9 mouse cellular contexts compared by ENCODE assay signal in the genomic region with DNA sequence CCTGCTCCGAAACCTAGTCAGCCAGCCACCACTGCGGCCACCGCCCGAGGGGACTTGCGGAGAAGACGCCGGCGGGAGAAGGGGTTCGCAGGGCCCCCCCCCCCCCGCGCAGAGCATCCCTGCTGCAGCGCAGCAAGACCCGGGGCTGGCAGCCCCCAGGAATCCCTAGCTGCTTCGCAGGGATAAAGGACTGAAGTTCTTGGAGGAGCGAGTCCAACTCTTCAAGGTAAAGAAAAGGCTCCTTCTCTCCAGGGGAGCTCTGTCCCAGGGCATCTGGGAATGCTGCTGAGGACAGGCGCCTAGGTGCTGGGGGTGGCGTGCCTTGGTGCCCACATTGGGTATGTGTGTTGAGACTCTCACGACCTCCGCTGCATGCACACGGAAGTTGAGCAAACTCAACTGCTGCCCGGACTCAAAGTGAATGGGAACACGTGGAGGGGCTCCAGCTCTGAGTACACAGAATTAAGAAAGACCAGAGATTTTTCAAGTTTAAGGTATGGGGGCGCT. TPM values are rescaled to one million over a fixed set of nuclear protein-coding genes. Genes with fewer than 3 reads are reported as not detected.
DNase-seq lines count a peak whose midpoint lies in the region; ATAC-seq lines count a peak whose summit lies in the region.
"Had no signal": no experiment of that assay in that cellular context is flagged by ENCODE, and none has a peak within 500 bp of the region (broad histone marks: within the 10 kb centered on the region; RNA-seq: fewer than 3 reads in every experiment).

TSS of gene Acan (plus strand) at position 101 of the 507 bp plus-strand sequence.

- H3K4me3 ChIP-seq in lung, embryonic 16.5 days (ENCODE audit: low read length) = peak within 1 kb of the TSS; percentile 43
- peak within 1 kb of the TSS; percentile 53 for H3K4me3 ChIP-seq in embryonic facial prominence, embryonic 14.5 days (ENCODE audit: low read depth, low read length)
- peak within 1 kb of the TSS; percentile 44 for H3K4me3 ChIP-seq in intestine, embryonic 16.5 days (ENCODE audit: low read length)

- peaks cover 5% of the 10 kb centered on the region; the same call in 1 of the 2 replicates for H3K4me1 ChIP-seq in lung, embryonic 16.5 days (replicated peaks; ENCODE audit: control insufficient read depth, insufficient read depth, low read length)
- peaks cover 7% of the 10 kb centered on the region for H3K4me1 ChIP-seq in embryonic facial prominence, embryonic 14.5 days (ENCODE audit: control insufficient read depth, insufficient read depth, low read length)
- peaks cover 10% of the 10 kb centered on the region for H3K4me1 ChIP-seq in intestine, embryonic 16.5 days (ENCODE audit: control insufficient read depth, insufficient read depth, low read length)

- no peaks in the 10 kb centered on the region for H3K36me3 ChIP-seq in lung, embryonic 16.5 days (ENCODE audit: control insufficient read depth, insufficient read depth, low read length)
- no peaks in the 10 kb centered on the region for H3K36me3 ChIP-seq in embryonic facial prominence, embryonic 14.5 days (ENCODE audit: control insufficient read depth, insufficient read depth, low read length)
- no peaks in the 10 kb centered on the region for H3K36me3 ChIP-seq in intestine, embryonic 16.5 days (ENCODE audit: control insufficient read depth, insufficient read depth, low read length)

- no peaks in the 10 kb centered on the region for H3K9me3 ChIP-seq in lung, embryonic 16.5 days (ENCODE audit: control insufficient read depth, low read length)
- H3K9me3 ChIP-seq in embryonic facial prominence, embryonic 14.5 days (ENCODE audit: control insufficient read depth, low read length) = no peaks in the 10 kb centered on the region
- no peaks in the 10 kb centered on the region for H3K9me3 ChIP-seq in intestine, embryonic 16.5 days (ENCODE audit: control insufficient read depth, low read length)

- peaks cover 62% of the 10 kb centered on the region for H3K27me3 ChIP-seq in lung, embryonic 16.5 days (ENCODE audit: control insufficient read depth, insufficient read depth, low read depth, low read length)
- peaks cover 62% of the 10 kb centered on the region for H3K27me3 ChIP-seq in embryonic facial prominence, embryonic 14.5 days (replicated peaks; ENCODE audit: control insufficient read depth, insufficient read depth, low read length)
- peaks cover 46% of the 10 kb centered on the region for H3K27me3 ChIP-seq in intestine, embryonic 16.5 days (replicated peaks; ENCODE audit: control insufficient read depth, insufficient read depth, low read length)

- no peak for DNase-seq in lung, adult 18-20 months
- no peak for DNase-seq in embryonic facial prominence, embryonic 14.5 days (ENCODE audit: low spot score)
- peak; percentile 12 for DNase-seq in retina, embryonic 14.5 days (ENCODE audit: low spot score)
- DNase-seq in layer of hippocampus, postnatal 25 days (ENCODE audit: extremely low spot score in 1 of 2, low spot score in 1 of 2) = no peak
- no peak for DNase-seq in frontal cortex, postnatal 10 days (ENCODE audit: low spot score in 2 of 2)
- no peak for DNase-seq in urinary bladder, postnatal 4 days (ENCODE audit: low spot score in 2 of 2)
- DNase-seq: right cerebral cortex, adult 18-20 months had no signal

- peak within 1 kb of the TSS; percentile 69 for H3K4me2 ChIP-seq in lung, embryonic 16.5 days (ENCODE audit: low read depth, low read length)
- H3K4me2 ChIP-seq in embryonic facial prominence, embryonic 14.5 days (ENCODE audit: low read depth, low read length) = peak within 1 kb of the TSS; percentile 94
- H3K4me2 ChIP-seq in intestine, embryonic 16.5 days (ENCODE audit: low read depth, low read length) = peak within 1 kb of the TSS; percentile 73

- 2% methylated on average over 22 of the region's 23 CpGs for WGBS in lung, embryonic 16.5 days
- WGBS in embryonic facial prominence, embryonic 14.5 days = 2% methylated on average over 18 of the region's 23 CpGs
- 1% methylated on average over 23 of the region's 23 CpGs for WGBS in intestine, embryonic 16.5 days

- H3K9ac ChIP-seq in lung, embryonic 16.5 days (ENCODE audit: low read length) = peak within 1 kb of the TSS; percentile 29; the same call in 1 of the 2 replicates
- peak within 1 kb of the TSS; percentile 67 for H3K9ac ChIP-seq in embryonic facial prominence, embryonic 14.5 days (ENCODE audit: low read depth, low read length)
- peak within 1 kb of the TSS; percentile 33 for H3K9ac ChIP-seq in intestine, embryonic 16.5 days (ENCODE audit: low read depth, low read length)

- no peak within 1 kb of the TSS for H3K27ac ChIP-seq in lung, embryonic 16.5 days (ENCODE audit: low read length)
- no peak within 1 kb of the TSS; the same call in 1 of the 2 replicates for H3K27ac ChIP-seq in embryonic facial prominence, embryonic 14.5 days (replicated peaks; ENCODE audit: low read depth, low read length)
- no peak within 1 kb of the TSS for H3K27ac ChIP-seq in intestine, embryonic 16.5 days (ENCODE audit: low read length)

- no peak for ATAC-seq in lung, embryonic 16.5 days (ENCODE audit: low read depth)
- ATAC-seq in embryonic facial prominence, embryonic 14.5 days (ENCODE audit: low read depth) = no peak
- ATAC-seq in intestine, embryonic 16.5 days = no peak

RNA-seq across cellular contexts. Expression of gene Acan, which starts in this region (rescaled TPM):
- 1.2 and 1.5 TPM in 2 replicates for polyA plus RNA-seq in lung, embryonic 16.5 days (2015; fragmentation: Nextera tagmentation; extraction: Ambion mirVana)
- 34.1 and 49.7 TPM in 2 replicates for polyA plus RNA-seq in embryonic facial prominence, embryonic 14.5 days (2014; fragmentation: Nextera tagmentation; extraction: Ambion mirVana)
- 0.15 and 0.28 TPM in 2 replicates for polyA plus RNA-seq in intestine, embryonic 16.5 days (2015; fragmentation: Nextera tagmentation; extraction: Ambion mirVana)
- total RNA-seq in layer of hippocampus, postnatal 25 days (2021) = 1 to 10 TPM; 3.0 to 4.0 TPM

Comparison
In these comparisons a context has a peak if more than half of its experiments do, and no peak if none do; other contexts are left out.
1. RNA of gene Acan (polyA plus RNA-seq): 34.1 to 49.7 TPM in embryonic facial prominence, embryonic 14.5 days; 1.2 to 1.5 TPM in lung, embryonic 16.5 days and 0.15 to 0.28 TPM in intestine, embryonic 16.5 days; every median in the first group is over 10 times any median in the second.
2. Peak in every context shown above with its lines, with median percentiles within 50 percentile points of each other: H3K4me2 ChIP-seq, H3K4me3 ChIP-seq and H3K9ac ChIP-seq.